Mouse (Mus musculus): ENCODE results near the gene Tbc1d10b. TPM values are rescaled to one million over a fixed set of nuclear protein-coding genes. Genes with fewer than 3 reads are reported as not detected.
A peak's percentile ranks its signal among the peaks of the same experiment; 100 is the strongest.

Tbc1d10b gene
- polyA plus RNA-seq, 1 experiment from 2014 or later = 27.3 TPM

GRCm38 (mm10) chr7:127157548-127157947 is 50.7 kb downstream of the Tbc1d10b start:
- WGBS = 90% methylated on average over 4 of the region's 4 CpGs
- Histone ChIP-seq H3K4me3 (no peak overlapping the region), H3K36me3 (replicated peaks) (no peaks in the 10 kb centered on the region), H3K27ac (peak overlapping the region; percentile 33; the same call in 1 of the 2 replicates), H3K4me1 (peaks cover 9% of the 10 kb centered on the region), H3K9me3 (no peaks in the 10 kb centered on the region), H3K27me3 (ENCODE audit: poor library complexity, severe bottlenecking) (no peaks in the 10 kb centered on the region)
- no peak for DNase-seq (ENCODE audit: extremely low spot score, low spot score)

DNA sequence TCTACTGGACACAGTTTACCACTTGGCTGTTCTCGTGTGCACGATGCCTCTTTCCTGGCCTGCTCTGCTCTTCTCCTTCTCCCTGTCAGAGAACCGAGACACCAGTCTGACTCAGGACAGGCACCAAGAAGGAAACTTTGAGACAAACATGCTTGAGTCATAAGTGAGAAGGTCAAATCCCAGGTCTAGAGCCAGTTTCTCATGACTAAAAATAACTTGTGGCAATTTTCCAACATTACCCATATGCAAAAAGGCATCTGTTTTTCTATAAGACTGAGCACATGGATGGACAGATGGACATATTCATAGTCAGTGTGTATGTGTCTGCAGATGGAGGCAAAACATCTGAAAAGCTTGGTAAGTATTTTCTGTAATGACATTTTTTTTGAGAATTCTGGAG is 54.8 kb downstream of the Tbc1d10b start:
- no peak overlapping the region for H3K27ac ChIP-seq
- no peak overlapping the region for H3K4me3 ChIP-seq
- no peaks in the 10 kb centered on the region for H3K36me3 ChIP-seq (replicated peaks)
- peaks cover 9% of the 10 kb centered on the region for H3K4me1 ChIP-seq
- no peaks in the 10 kb centered on the region for H3K9me3 ChIP-seq
- WGBS = 85% methylated on average over 3 of the region's 3 CpGs
- H3K27me3 ChIP-seq (ENCODE audit: poor library complexity, severe bottlenecking) = no peaks in the 10 kb centered on the region
- no peak for DNase-seq (ENCODE audit: extremely low spot score, low spot score)

DNA sequence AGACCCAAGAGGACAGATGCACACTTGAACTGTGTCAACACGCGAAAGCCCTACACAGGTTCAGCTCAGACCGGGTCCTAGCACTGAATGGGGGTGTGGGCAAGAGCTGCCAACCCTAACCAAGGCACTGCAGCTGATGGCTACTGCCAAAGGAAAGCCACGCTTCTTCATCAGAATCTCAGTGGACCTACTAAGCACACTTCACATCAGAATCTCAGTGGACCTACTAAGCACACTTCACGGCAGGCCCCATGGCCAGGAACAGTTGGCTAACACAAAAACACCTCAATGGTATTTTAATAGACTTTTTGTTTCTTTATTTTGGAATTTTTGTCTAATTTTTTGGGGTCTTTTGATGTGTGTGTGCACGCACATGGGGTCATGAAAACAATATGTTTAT is 55.8 kb downstream of the Tbc1d10b start:
- WGBS = 90% methylated on average over 6 of the region's 6 CpGs
- no peak for DNase-seq (ENCODE audit: extremely low spot score, low spot score)
- no peaks in the 10 kb centered on the region for H3K27me3 ChIP-seq (ENCODE audit: poor library complexity, severe bottlenecking)
- no peak overlapping the region for H3K27ac ChIP-seq
- H3K36me3 ChIP-seq (replicated peaks) = no peaks in the 10 kb centered on the region
- H3K9me3 ChIP-seq = no peaks in the 10 kb centered on the region
- H3K4me3 ChIP-seq = no peak overlapping the region
- peaks cover 1% of the 10 kb centered on the region for H3K4me1 ChIP-seq

DNA sequence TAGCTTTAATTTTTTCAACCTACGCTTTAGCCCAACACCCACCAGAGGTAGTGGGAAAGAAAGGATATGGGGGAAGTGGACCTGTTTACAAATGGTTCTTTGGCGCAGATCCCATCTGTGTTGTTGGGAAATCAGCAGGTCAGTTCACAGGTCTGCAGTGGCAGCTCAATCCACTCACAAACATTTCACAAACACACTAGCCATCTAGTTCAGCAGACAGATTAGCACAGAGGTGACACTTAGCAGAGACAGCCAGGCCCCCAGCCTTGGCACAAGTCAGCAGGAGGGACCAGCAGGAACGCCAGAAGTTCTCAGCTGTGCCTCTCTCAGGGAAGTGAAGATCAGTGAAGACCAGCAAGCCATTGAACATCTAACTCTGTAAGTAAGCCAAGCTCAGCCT is 60.4 kb downstream of the Tbc1d10b start:
- DNase-seq (ENCODE audit: extremely low spot score, low spot score) = no peak
- Histone ChIP-seq H3K27ac (no peak overlapping the region), H3K27me3 (ENCODE audit: poor library complexity, severe bottlenecking) (no peaks in the 10 kb centered on the region), H3K4me1 (peaks cover 17% of the 10 kb centered on the region), H3K4me3 (no peak overlapping the region), H3K9me3 (no peaks in the 10 kb centered on the region), H3K36me3 (replicated peaks) (no peaks in the 10 kb centered on the region)
- 86% methylated on average over 3 of the region's 3 CpGs for WGBS

Other genes with a start within 250 kb of the Tbc1d10b start
- gene Cdipt, start 232.6 kb downstream of the Tbc1d10b start, polyA plus RNA-seq (2016; fragmentation: Nextera tagmentation; extraction: Ambion mirVana) = 84.6 and 85.7 TPM in 2 replicates
- gene Cdiptos, start 232.4 kb downstream of the Tbc1d10b start, polyA plus RNA-seq (2016; fragmentation: Nextera tagmentation; extraction: Ambion mirVana) = 0.72 and 1.0 TPM in 2 replicates
- 3.3 TPM in 2 replicates for gene Mvp, start 193.8 kb downstream of the Tbc1d10b start, polyA plus RNA-seq (2016; fragmentation: Nextera tagmentation; extraction: Ambion mirVana)
- not detected in 2 replicates for gene Pagr1b, start 192.0 kb downstream of the Tbc1d10b start, polyA plus RNA-seq (2016; fragmentation: Nextera tagmentation; extraction: Ambion mirVana)
- gene Pagr1a, start 191.1 kb downstream of the Tbc1d10b start, polyA plus RNA-seq (2016; fragmentation: Nextera tagmentation; extraction: Ambion mirVana) = 92.7 and 121 TPM in 2 replicates
- 32.6 and 46.7 TPM in 2 replicates for gene Gm42742, start 187.4 kb downstream of the Tbc1d10b start, polyA plus RNA-seq (2016; fragmentation: Nextera tagmentation; extraction: Ambion mirVana)
- 3.5 and 4.0 TPM in 2 replicates for gene Prrt2, start 187.3 kb downstream of the Tbc1d10b start, polyA plus RNA-seq (2016; fragmentation: Nextera tagmentation; extraction: Ambion mirVana)
- 60.2 and 65.7 TPM in 2 replicates for gene Maz, start 181.4 kb downstream of the Tbc1d10b start, polyA plus RNA-seq (2016; fragmentation: Nextera tagmentation; extraction: Ambion mirVana)
- gene Kif22, start 166.0 kb downstream of the Tbc1d10b start, polyA plus RNA-seq (2016; fragmentation: Nextera tagmentation; extraction: Ambion mirVana) = 223 and 226 TPM in 2 replicates
- not detected in 2 replicates for gene Zg16, start 121.1 kb downstream of the Tbc1d10b start, polyA plus RNA-seq (2016; fragmentation: Nextera tagmentation; extraction: Ambion mirVana)
- gene AI467606, start 117.1 kb downstream of the Tbc1d10b start, polyA plus RNA-seq (2016; fragmentation: Nextera tagmentation; extraction: Ambion mirVana) = 0.74 TPM in 2 replicates
- 11.3 and 12.3 TPM in 2 replicates for gene Qprt, start 86.2 kb downstream of the Tbc1d10b start, polyA plus RNA-seq (2016; fragmentation: Nextera tagmentation; extraction: Ambion mirVana)
- 0.07 and 0.10 TPM in 2 replicates for gene Spn, start 70.6 kb downstream of the Tbc1d10b start, polyA plus RNA-seq (2016; fragmentation: Nextera tagmentation; extraction: Ambion mirVana)
- gene Cd2bp2, start 12.4 kb downstream of the Tbc1d10b start, polyA plus RNA-seq (2016; fragmentation: Nextera tagmentation; extraction: Ambion mirVana) = 111 and 114 TPM in 2 replicates
- 10.7 and 10.8 TPM in 2 replicates for gene Mylpf, start 422 bp upstream of the Tbc1d10b start, polyA plus RNA-seq (2016; fragmentation: Nextera tagmentation; extraction: Ambion mirVana)
- gene Zfp553, start 24.6 kb upstream of the Tbc1d10b start, polyA plus RNA-seq (2016; fragmentation: Nextera tagmentation; extraction: Ambion mirVana) = 74.7 and 78.3 TPM in 2 replicates
- gene Sept1, start 24.7 kb upstream of the Tbc1d10b start, polyA plus RNA-seq (2016; fragmentation: Nextera tagmentation; extraction: Ambion mirVana) = 30.3 and 32.3 TPM in 2 replicates
- gene Zfp771, start 35.8 kb upstream of the Tbc1d10b start, polyA plus RNA-seq (2016; fragmentation: Nextera tagmentation; extraction: Ambion mirVana) = 55.8 and 57.7 TPM in 2 replicates
- gene Dctpp1, start 52.2 kb upstream of the Tbc1d10b start, polyA plus RNA-seq (2016; fragmentation: Nextera tagmentation; extraction: Ambion mirVana) = 379 and 383 TPM in 2 replicates
- gene Sephs2, start 65.6 kb upstream of the Tbc1d10b start, polyA plus RNA-seq (2016; fragmentation: Nextera tagmentation; extraction: Ambion mirVana) = 84.0 and 88.2 TPM in 2 replicates
- 0.22 and 0.36 TPM in 2 replicates for gene Itgal, start 87.8 kb upstream of the Tbc1d10b start, polyA plus RNA-seq (2016; fragmentation: Nextera tagmentation; extraction: Ambion mirVana)
- gene Zfp768, start 137.1 kb upstream of the Tbc1d10b start, polyA plus RNA-seq (2016; fragmentation: Nextera tagmentation; extraction: Ambion mirVana) = 17.6 and 18.9 TPM in 2 replicates
- 7.6 TPM in 2 replicates for gene Zfp747, start 167.6 kb upstream of the Tbc1d10b start, polyA plus RNA-seq (2016; fragmentation: Nextera tagmentation; extraction: Ambion mirVana)
- 4.8 and 5.3 TPM in 2 replicates for gene 9130019O22Rik, start 178.7 kb upstream of the Tbc1d10b start, polyA plus RNA-seq (2016; fragmentation: Nextera tagmentation; extraction: Ambion mirVana)
- gene E430018J23Rik, start 185.2 kb upstream of the Tbc1d10b start, polyA plus RNA-seq (2016; fragmentation: Nextera tagmentation; extraction: Ambion mirVana) = 4.2 and 4.8 TPM in 2 replicates
- 5.8 and 6.1 TPM in 2 replicates for gene Zfp764, start 198.4 kb upstream of the Tbc1d10b start, polyA plus RNA-seq (2016; fragmentation: Nextera tagmentation; extraction: Ambion mirVana)
- gene Zfp688, start 213.6 kb upstream of the Tbc1d10b start, polyA plus RNA-seq (2016; fragmentation: Nextera tagmentation; extraction: Ambion mirVana) = 33.9 and 35.0 TPM in 2 replicates
- 14.4 and 15.4 TPM in 2 replicates for gene Zfp689, start 240.7 kb upstream of the Tbc1d10b start, polyA plus RNA-seq (2016; fragmentation: Nextera tagmentation; extraction: Ambion mirVana)

Measured in forebrain, embryonic 10.5 days (tissue).